Mouse (Mus musculus) activated CD4-positive, CD25-positive, alpha-beta regulatory T cell, adult 9 weeks (primary cell): ENCODE measurements around the gene Zfp970. TPM values are rescaled to one million over a fixed set of nuclear protein-coding genes. Genes with fewer than 3 reads are reported as not detected.

Experiments used
- polyA plus RNA-seq: library from polyadenylated mRNA; unstranded; fragments of 100-300 nt; shearing (Covaris generic); gene quantifications from one replicate; pipeline ENCODE4 v1.2.1, GENCODE M21; 2017

Zfp970 gene
- polyA plus RNA-seq, result 10.2 TPM

DNA sequence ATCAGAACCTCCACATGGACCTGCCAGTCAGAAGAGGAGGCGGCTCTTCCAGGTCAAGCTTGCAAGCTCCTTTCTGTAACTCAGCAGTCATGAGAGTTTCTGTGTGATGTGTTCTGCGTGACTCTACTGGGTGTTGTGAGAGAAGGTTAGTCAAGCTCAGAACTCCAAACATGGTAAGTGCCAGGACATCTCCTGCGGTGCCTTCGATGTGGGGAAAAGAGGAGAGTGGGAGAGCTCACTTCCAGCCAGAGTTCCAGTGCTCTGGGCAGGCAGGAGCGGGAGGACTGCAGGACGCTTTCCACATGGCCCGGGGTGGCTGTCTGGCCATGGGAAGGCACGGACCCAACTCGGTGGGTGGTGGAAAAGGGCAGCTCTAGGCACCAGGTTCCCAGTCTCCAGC is at the start of gene Zfp970:
Gene Zfp970 (plus strand): TSS at position 58 of the 400 bp plus-strand sequence.

DNA sequence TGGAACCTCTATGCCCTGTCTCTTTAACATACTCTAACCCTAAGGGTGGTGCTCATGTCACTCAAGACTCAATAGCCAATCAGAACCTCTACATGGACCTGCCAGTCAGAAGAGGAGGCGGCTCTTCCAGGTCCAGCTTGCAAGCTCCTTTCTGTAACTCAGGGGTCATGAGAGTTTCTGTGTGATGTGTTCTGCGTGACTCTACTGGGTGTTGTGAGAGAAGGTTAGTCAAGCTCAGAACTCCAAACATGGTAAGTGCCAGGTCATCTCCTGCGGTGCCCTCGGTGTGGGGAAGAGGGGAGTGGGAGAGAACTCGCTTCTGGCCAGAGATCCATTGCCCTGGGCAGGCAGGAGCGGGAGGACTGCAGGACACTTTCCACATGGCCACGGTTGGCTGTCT is 33.5 kb downstream of the Zfp970 start, which contains the start of gene Gm14403:
Gene Gm14403 (plus strand): TSS at position 149 of the 400 bp plus-strand sequence.

Other genes starting within 250 kb of the Zfp970 start
- gene Gm14409, start 197.7 kb upstream of the Zfp970 start, polyA plus RNA-seq, result not detected
- not detected for gene Gm14412, start 140.4 kb upstream of the Zfp970 start, polyA plus RNA-seq
- 0.87 TPM for gene Gm14418, start 66.4 kb upstream of the Zfp970 start, polyA plus RNA-seq
- 1.1 TPM for gene Gm14403, start 33.5 kb downstream of the Zfp970 start, polyA plus RNA-seq
- gene Gm14406, start 113.5 kb downstream of the Zfp970 start, polyA plus RNA-seq, result not detected